Mouse (Mus musculus) MEL (cell line): ENCODE data around the gene Cd82.

Experiments used
- CTCF ChIP-seq, 3 experiments: IDR thresholded peaks in 2 of 3; conservative IDR thresholded peaks in 1 of 3; 2 replicates each; pipeline ENCODE4 v1.5.1; 2011 to 2012; ENCODE audit warnings: low read length in 3 of 3, low read depth in 2 of 3, mild to moderate bottlenecking in 2 of 3, improper control_type of control experiment in 1 of 3, inconsistent platforms in 1 of 3, mixed read lengths in 1 of 3, moderate library complexity in 1 of 3; ENCODE audit not compliant: control insufficient read depth in 1 of 3, insufficient read depth in 1 of 3, poor library complexity in 1 of 3, severe bottlenecking in 1 of 3
- E2F4 ChIP-seq: IDR thresholded peaks from 2 replicates; pipeline ENCODE4 v1.6.1; 2011; ENCODE audit warnings: low read depth, low read length, improper control_type of control experiment, borderline replicate concordance
- EP300 ChIP-seq, 2 experiments: IDR thresholded peaks; 2 replicates each; pipeline ENCODE4 v1.6.1; 2011; ENCODE audit warnings: improper control_type of control experiment in 2 of 2, low read length in 2 of 2, low read depth in 1 of 2, mild to moderate bottlenecking in 1 of 2
- GATA1 ChIP-seq: IDR thresholded peaks from 2 replicates; pipeline ENCODE4 v1.6.1; 2011; ENCODE audit warnings: low read depth, low read length, improper control_type of control experiment
- MAZ ChIP-seq: IDR thresholded peaks from 2 replicates; pipeline ENCODE4 v1.6.1; 2012; ENCODE audit warnings: low read depth, mild to moderate bottlenecking, inconsistent platforms, low read length, improper control_type of control experiment
- NELFE ChIP-seq: IDR thresholded peaks from 2 replicates; pipeline ENCODE4 v1.6.1; 2011; ENCODE audit warnings: low read depth, low read length, improper control_type of control experiment

- TF ChIP-seq CTCF (IDR thresholded peaks at IDR 0.05 in 2 of 3, conservative IDR thresholded peaks at IDR 0.05 in 1 of 3; ENCODE audit: control insufficient read depth in 1 of 3, insufficient read depth in 1 of 3, low read depth in 2 of 3, low read length in 3 of 3, poor library complexity in 1 of 3, severe bottlenecking in 1 of 3) (no peak), EP300 (IDR thresholded peaks at IDR 0.05; ENCODE audit: low read depth in 1 of 2, low read length in 2 of 2) (no peak), E2F4 (no peak), NELFE (no peak), MAZ (no peak), GATA1 (no peak)
Measured at GRCm38 (mm10) chr2:93414163-93414562, 48.8 kb downstream of the Cd82 start.
